Mouse (Mus musculus): ENCODE results near the gene H2afy.

The H2afy gene

GRCm38 (mm10) chr13:56025027-56025410, 111.1 kb downstream of the H2afy start:
- no peak for DNase-seq (ENCODE audit: extremely low spot score, low read depth, low spot score)

DNA sequence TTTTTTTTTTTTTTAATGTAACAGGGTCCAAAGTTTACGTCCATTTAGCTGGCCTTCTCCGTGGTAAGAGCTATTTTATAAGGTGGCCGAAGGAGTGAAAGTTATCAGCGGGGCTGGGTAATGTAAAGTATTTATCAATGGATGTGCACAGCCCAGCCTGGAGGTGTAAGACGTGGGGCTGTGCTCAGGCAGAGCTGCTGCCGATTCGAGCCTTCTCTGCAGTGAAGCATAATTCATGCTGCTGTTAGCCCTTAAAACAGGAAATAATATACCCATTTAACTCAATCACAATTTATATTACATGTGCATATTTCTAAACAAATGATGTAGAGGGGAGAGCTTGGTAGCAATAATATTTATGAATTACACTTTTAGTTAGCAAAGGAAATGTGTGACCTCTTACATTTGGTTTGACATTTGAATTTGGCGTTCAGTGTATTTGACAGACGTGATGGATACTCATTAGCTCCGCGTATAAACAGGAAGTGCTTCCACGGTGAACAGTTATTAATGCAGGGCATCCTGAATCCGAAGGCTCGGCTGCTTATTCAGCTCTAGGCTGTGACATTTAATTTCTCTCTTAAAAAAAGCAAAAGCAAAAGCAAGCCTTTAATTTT, 111.6 kb downstream of the H2afy start:
- no peak for DNase-seq (ENCODE audit: extremely low spot score, low read depth, low spot score)

Measured in hindlimb bud, embryonic 11.5 days (tissue).